Mouse (Mus musculus) monocyte, adult 2 months (primary cell): ENCODE data around the gene Dnah7a.
"Not testable (repeated sequence)": the region's sequence is repeated elsewhere in the genome, so short reads cannot be mapped to it uniquely, and the experiment has no call there.

Source experiments
- DNase-seq, 2 experiments: peaks; one replicate each; pipeline ENCODE4 v3.0.0; 2022; ENCODE audit warnings: low spot score in 2 of 2, low read depth in 1 of 2

Gene Dnah7a

GRCm38 (mm10) chr1:53706431-53707361 is at the start of gene Dnah7a:
TSS of gene Dnah7a (minus strand) at chr1:53706784.
- DNase-seq = no peak

DNA sequence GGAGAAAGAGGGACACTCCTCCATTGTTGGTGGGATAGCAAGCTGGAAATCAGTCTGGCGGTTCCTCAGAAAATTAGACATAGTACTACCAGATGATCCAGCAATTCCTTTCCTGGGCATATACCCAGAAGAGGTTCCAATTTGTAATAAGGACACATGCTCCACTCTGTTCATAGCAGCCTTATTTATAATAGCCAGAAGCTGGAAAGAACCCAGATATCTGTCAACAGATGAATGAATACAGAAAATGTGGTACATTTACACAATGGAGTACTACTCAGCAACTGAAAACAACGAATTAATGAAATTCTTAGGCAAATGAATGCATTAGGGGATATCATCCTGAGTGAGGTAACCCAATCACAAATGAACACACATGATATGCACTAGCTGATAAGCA is 46.9 kb upstream of the Dnah7a start:
- not testable (repeated sequence) for DNase-seq

- DNase-seq = no peak
Observed at GRCm38 (mm10) chr1:53751144-53751543, 44.6 kb upstream of the Dnah7a start.

- not testable (repeated sequence) for DNase-seq
Observed at GRCm38 (mm10) chr1:53750697-53751096, 44.1 kb upstream of the Dnah7a start.

DNA sequence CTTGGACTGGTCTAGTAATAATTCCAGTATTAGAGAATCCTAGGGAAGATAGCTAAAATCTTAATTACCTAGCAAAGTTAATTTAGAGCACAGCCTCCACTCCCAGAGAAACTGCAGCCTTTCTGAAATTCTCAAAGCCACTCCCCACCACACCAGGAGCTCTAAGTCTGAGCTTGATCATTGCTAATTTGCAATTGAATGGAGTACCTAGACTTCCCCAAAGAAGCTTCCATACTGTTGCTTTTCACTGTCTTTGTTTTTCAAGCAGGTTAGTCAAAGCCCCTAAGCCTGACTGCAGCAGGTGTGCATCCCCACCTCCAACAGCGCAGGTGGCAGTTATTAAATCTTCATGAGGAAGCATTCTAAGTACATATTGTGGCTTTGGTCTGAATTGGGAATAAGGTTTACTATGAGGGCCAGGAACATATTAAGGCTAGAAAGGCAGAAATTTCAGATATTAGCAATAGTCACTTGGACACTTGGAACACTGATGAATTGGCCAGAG is 43.3 kb upstream of the Dnah7a start:
- DNase-seq = not testable (repeated sequence)

GRCm38 (mm10) chr1:53748571-53748970 is 42.0 kb upstream of the Dnah7a start:
- no peak for DNase-seq

- DNase-seq = no peak
Observed at GRCm38 (mm10) chr1:53746001-53746400, 39.4 kb upstream of the Dnah7a start.

GRCm38 (mm10) chr1:53741742-53742458 is 35.3 kb upstream of the Dnah7a start:
- DNase-seq = no peak

- DNase-seq = no peak
Observed at GRCm38 (mm10) chr1:53740777-53741336, 34.3 kb upstream of the Dnah7a start.

DNA sequence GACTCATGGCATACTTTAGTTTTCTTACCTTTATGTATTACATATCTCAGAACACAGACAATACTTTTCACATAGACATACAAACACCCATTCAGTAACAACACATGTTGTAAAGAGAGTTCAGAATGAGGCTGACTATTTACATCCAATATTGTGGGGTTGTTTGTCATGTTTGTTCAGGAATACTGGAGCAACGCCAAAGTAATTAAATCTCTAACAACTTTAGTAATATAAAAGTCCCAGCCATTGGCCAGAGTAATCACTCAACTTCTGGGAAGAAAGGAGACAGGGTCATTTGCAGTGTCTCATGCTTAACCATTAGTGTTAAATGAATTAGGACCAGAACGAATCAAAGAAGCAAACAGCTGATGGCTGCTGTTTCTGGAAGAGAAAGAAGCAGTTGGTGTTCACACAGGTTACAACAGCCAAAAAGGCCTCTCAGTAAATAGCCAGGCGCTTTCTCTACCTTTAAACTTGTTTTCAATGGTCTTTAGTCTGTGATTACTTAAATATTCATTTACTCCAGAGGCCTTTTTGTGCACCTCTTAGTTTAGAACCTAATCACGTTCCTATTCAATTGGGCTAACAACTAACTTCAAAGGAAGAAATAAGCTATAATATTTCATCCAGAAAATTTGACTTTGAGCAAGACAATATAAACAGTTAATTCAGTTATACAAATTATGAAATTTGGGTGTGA is 33.6 kb upstream of the Dnah7a start:
- DNase-seq = not testable (repeated sequence)

GRCm38 (mm10) chr1:53736583-53736982 is 30.0 kb upstream of the Dnah7a start:
- DNase-seq = no peak

- no peak for DNase-seq
Observed at GRCm38 (mm10) chr1:53728489-53729225, 22.1 kb upstream of the Dnah7a start.

GRCm38 (mm10) chr1:53726883-53727282 is 20.3 kb upstream of the Dnah7a start:
- DNase-seq = no peak

GRCm38 (mm10) chr1:53721353-53721752 is 14.8 kb upstream of the Dnah7a start:
- no peak for DNase-seq

DNA sequence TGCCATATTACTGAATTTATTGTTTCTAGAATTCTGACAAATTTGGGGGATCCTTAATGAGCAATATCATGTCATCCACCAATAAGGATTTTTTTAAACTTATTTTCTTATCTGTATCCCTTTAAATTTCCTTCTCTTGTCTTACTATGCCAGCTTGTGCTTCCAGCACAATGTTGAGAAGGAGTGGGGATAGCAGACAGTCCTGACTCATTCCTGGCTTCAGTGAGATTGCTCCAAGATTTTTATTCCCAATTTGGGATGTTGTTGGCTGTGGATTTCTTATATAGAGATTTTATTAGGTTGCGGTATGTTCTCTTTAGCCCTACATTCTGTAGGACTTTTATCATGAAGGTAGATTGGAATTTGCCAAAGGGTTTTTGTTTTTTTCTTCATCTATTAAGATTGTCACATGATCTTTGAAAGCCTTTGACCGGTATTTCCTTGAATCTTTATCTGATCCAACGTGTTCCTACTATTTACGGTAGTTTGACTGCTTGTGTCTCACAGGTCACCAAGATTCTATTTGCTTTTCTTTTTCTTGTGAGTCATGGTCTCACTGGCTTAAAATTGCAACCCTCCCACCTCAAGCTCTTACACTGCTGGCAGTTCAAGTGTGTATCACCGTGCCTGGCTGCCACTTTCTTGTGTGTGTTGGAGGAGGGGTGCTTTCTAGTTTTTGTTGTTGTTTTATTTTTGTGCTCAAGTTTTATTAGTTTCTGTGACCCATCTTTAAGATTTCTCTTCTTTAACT is 14.2 kb upstream of the Dnah7a start:
- no peak for DNase-seq

- no peak for DNase-seq
Observed at GRCm38 (mm10) chr1:53715966-53716515, 9.5 kb upstream of the Dnah7a start.

GRCm38 (mm10) chr1:53715446-53715845 is 8.9 kb upstream of the Dnah7a start:
- no peak for DNase-seq

- DNase-seq = not testable (repeated sequence)
Observed at GRCm38 (mm10) chr1:53713383-53713782, 6.8 kb upstream of the Dnah7a start.

GRCm38 (mm10) chr1:53711069-53711468 is 4.5 kb upstream of the Dnah7a start:
- no peak for DNase-seq
